Mouse (Mus musculus) left cerebral cortex, postnatal 36 days (tissue): ENCODE measurements around the gene Sp2. TPM values are rescaled to one million over a fixed set of nuclear protein-coding genes. Genes with fewer than 3 reads are reported as not detected.

Source experiments
- DNase-seq, 2 experiments: peaks; one replicate each; pipeline ENCODE4 v3.0.0; 2021 to 2022; ENCODE audit warnings: low spot score in 2 of 2, mixed read lengths in 1 of 2
- intact Hi-C: fragments of 180-260 bp; cut with DNase I; formaldehyde crosslinking; loops from one replicate; pipeline ENCODE4 v1.15.1; 2025
- total RNA-seq, 2 experiments: library from RNA; stranded (reverse); gene quantifications; 2 replicates each; pipeline ENCODE4 v1.2.3; 2021

The Sp2 gene
- 10 to 100 TPM; 13.1 to 14.5 TPM for total RNA-seq

DNA sequence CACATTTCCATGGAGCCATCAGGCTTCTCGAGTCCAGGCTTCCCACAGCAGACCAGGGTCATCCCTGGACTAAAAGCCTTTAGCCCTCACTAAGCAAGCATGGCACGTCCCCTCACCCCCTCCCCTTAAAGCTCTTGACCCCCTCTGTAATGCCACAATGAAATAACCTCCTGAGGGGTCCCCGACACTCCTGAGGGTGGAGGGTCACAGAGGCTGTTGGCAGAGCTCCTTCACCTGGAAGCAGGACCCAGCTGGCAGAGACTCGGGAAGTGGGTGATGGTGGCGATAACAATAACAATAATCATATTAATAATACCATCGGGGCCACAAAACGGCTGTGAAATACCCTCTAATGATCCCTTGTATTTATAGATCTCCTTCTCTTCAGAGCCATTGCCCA is at the start of gene Sp2:
TSS of gene Sp2 (minus strand) at position 101 of the 400 bp plus-strand sequence.
- no peak for DNase-seq
- intact Hi-C loops, result loop anchor here (1.0 to 10.0 kb wide), 2 partner anchors 43 to 162 kb away; no protein-coding TSS in a partner anchor

DNA sequence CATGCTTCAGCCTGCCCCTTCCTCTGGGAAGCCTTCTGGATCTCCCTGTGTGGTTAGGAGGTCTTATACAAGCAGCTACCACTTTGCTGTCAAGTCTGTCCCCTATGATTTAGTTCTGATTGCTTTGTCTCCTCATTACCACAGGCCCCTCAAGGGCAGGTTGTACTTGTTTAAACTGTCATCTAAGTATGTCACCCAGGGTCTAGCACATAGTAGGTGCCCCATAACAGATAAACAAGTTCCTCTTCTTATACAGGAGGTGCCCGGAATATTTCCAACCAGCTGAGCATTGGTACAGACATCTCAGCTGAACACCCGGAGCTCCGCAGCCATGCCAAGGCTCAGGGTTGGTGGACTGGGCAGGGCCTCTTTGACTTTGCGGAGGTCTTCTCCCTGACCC is 49.7 kb upstream of the Sp2 start:
- DNase-seq, result no peak
- intact Hi-C loops, result no loop called here

DNA sequence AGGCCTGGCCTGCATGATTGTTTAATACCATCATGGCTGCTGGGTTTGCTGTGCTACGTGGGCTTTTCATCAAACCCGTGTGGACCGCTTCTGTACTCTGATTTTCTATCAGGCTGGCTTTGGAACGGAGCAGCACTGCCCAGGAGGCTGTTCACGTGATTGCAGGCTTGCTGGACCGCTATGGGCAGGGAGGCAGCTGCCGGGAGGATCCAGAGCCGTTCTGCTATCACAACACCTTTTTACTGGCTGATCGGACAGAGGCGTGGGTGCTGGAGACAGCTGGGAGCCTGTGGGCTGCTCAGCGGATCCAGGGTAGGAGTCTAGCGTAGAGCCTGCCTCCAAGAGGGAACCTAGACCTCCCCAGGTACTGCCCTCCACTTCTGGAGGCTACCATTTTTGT is 49.2 kb upstream of the Sp2 start:
- DNase-seq, result no peak
- intact Hi-C loops, result no loop called here

DNA sequence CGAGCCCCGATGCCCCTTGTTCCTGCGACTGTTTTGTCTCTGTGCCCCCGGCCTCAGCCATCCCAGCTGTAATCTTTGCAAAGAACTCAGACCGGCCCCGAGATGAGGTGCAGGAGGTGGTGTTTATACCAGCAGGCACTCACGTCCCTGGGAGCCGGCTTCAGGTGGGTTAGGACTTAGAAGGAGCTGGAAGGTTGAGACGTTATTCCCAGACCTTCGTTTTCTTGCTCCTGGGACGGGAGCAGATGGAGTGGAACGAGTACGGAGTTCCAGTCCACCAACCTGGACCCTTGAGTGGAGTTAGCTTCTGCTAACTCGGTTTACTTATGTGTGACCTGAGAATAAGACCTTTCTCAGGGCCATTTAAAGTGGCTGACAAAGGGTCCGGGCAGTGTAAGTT is 47.7 kb upstream of the Sp2 start:
- DNase-seq, result no peak
- intact Hi-C loops, result no loop called here

DNA sequence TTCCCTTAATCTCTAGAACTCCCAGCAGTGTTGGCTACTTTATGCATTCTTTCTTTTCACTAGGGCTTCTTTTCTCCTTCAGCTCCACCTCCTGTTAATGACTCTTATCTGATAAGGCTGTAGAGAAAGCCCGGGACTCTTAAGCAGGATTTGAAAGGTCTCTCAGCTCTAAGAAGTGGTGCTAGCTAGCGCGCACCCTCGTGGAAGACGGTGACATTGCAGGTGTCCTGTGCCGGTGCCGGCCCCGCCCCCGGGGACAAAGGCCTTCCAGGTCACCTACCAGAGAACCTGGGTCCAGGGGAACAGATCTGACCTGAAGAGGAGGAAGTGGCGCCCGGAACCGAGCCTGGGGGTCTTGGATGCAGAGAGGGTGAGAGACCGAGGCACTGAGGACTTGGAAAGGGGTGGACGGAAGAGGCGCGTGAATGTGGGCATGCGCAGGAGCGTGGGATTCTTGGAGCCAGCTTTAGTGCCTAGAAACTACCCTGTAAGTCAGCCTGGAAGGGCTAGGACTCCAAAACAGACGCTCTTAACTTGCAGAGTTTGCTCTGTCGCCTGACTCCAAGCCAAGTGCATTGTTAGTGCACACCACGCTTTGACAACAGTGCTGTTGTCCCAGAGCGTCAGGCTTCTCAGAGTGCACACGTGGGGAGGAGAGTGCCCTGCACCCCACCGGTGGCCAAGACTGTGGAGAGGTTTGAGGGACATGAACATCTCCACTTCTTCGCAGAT is 47.1 kb upstream of the Sp2 start, which contains the start of gene Scrn2:
TSS of gene Scrn2 (plus strand) at position 253 of the 732 bp plus-strand sequence.
- peak; percentile 74 to 75 for DNase-seq
- intact Hi-C loops, result no loop called here

DNA sequence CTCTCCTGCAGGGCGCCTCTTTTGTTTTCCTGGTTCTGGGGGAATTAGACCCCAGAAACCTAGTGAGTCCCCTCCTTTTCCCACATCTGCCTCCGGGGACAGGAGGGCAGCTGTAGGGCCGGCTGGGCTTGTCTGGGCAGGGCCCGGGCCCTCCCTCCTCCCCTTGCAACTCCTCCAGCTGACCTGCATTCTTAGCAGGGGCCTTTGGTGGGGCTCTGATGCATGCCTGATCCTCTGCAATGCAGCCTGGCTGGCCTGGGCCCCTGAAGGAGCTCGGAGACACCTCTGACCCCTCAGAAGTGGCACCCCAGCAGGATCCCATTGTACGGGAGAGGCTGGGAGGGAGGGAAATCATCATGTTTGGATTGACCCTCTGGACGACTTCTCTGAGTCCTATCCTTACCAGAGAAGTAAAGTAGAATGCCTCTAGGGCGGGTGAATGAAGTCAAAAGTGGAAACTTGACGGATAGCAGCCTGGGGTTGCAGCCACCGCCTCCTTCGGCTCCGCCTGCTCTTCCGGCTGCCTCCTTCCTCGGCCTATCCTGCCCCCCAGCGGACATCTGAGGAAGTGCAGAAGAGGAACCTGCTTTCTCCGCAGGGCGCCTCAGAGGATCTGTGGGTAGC is 43.1 kb upstream of the Sp2 start:
- intact Hi-C loops, result loop anchor here (1.0 kb wide), 1 partner anchor 44 kb away; the partner anchor contains the start of gene Sp2
- DNase-seq, result peak; percentile 79 to 84

DNA sequence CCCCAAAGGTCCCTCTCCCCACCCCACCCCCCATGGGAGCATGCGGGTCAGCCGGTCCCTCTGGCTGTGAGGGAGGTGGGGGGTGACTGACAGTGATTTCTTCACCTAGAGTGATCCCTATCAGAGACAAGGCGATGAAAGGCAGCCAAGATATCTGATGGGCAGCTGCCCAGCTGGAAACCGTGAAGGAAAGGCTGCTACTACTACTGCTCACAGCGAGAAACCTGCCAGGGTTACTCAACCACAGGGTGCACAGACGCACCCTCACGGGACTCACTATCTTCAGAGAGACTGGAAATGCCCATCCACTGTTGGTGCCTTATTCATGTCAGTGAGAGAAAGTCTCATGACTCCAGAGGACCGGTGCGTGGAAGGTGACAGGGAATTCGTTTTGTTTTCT is 42.2 kb upstream of the Sp2 start:
- intact Hi-C loops, result loop anchor here (5.0 kb wide), 1 partner anchor 158 kb away; no protein-coding TSS in a partner anchor
- DNase-seq, result no peak

DNA sequence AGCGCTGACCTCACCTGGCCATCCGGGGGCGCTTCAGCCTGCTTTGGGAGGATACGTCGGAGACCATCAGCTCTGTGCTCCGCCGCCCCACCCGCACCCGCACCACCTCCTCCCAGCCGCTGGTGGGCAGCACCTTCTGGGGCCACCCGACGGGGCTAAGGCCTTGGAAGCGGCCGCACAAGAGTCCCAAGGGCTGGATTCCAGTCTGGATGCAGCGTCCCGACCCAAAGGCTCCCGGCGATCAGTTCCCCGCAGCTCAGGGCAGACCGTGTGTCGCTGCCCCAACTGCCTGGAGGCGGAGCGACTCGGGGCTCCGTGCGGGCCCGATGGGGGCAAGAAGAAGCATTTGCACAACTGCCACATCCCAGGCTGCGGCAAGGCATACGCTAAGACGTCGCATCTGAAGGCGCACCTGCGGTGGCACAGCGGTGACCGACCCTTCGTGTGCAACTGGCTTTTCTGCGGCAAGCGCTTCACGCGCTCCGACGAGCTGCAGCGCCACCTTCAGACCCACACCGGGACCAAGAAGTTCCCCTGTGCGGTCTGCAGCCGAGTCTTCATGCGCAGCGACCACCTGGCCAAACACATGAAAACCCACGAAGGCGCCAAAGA is 39.2 kb upstream of the Sp2 start:
- intact Hi-C loops, result loop anchor here (2.0 to 5.0 kb wide), 2 partner anchors 105 to 155 kb away; partner anchors contain the start of gene Cdk5rap3
- peak; percentile 53 to 56 for DNase-seq

DNA sequence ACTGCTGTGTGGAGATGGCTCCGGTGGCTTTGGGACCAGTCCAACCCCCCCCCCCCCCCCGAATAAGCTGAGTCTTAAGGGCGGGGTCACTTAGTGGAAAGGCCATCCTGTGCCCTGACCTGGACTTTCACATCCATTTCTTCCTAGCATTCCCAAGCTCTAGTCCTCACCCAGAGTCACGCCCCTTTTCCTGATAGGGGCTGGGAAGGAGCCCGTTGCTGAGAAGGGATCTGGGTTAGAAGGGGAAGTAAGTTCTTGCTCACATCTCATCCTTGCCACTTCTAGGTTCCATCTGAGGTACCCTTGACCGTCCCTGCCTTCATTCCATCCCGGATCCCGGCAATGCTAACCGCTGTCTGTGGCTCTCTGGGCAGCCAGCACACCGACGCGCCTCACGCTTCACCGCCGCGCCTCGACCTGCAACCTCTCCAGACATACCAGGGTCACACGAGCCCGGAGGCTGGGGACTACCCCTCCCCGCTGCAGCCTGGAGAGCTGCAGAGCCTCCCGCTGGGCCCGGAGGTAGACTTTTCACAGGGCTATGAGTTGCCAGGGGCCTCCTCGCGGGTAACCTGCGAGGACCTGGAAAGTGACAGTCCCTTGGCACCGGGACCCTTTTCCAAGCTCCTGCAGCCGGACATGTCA is 38.5 kb upstream of the Sp2 start:
- DNase-seq, result no peak
- intact Hi-C loops, result loop anchor here (5.0 kb wide), 1 partner anchor 154 kb away; no protein-coding TSS in a partner anchor

DNA sequence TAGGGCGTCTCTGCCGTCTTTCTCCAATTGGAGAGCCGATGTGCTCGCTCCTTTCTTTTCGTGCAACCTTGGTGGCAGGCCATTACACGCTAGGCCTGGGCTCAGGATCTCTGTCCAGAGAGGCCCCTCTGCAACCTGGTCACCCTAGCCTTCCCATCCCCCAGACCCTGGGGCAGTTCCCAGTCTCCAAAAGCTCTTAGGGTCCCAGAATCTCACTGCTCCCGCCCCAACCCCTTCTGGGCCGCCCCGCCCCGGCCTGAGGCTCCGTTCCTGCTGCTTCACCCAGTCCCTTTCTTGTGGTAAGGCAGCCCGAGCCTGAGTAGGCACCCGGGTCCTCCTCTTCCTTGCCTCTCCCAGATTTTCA is 36.6 kb upstream of the Sp2 start:
- intact Hi-C loops, result no loop called here
- DNase-seq, result no peak

DNA sequence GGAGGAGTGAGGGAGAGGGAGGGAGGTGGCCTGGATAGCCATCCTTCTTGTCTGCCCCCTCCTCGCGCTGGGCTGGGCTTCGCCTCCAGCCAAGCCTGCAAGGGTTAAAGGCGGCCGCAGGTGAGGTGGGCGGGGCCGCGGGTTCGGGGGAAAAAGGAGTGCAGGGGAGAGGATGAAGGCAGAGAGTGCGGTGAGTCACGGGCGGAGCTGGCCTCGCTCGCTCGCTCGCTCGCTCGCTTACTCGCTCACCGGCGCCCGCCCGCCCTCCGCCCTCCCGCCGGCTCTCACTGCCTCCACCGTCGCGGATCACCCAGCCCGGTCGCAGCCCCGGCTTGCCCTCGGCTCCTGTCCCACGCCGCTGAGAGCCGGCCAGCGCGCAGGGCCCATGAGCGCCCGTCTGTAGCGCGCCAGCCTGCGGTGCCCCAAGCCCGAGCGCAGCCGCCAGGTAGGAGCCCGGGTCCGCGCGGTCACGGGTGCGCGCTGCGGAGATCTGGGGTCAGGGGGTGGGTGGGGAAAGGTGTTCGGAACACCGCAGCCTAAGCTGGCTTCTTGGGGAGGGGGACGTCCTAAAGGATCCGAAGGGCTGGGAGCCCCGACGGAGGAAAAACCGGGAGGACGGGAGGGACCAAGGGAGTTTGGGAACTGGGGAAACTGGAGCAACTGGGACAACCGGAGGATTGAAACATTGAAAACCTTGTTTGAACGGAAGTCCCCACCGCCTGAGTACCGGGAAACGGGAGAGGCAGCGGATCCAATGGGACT is 36.0 kb upstream of the Sp2 start:
- intact Hi-C loops, result no loop called here
- no peak for DNase-seq

DNA sequence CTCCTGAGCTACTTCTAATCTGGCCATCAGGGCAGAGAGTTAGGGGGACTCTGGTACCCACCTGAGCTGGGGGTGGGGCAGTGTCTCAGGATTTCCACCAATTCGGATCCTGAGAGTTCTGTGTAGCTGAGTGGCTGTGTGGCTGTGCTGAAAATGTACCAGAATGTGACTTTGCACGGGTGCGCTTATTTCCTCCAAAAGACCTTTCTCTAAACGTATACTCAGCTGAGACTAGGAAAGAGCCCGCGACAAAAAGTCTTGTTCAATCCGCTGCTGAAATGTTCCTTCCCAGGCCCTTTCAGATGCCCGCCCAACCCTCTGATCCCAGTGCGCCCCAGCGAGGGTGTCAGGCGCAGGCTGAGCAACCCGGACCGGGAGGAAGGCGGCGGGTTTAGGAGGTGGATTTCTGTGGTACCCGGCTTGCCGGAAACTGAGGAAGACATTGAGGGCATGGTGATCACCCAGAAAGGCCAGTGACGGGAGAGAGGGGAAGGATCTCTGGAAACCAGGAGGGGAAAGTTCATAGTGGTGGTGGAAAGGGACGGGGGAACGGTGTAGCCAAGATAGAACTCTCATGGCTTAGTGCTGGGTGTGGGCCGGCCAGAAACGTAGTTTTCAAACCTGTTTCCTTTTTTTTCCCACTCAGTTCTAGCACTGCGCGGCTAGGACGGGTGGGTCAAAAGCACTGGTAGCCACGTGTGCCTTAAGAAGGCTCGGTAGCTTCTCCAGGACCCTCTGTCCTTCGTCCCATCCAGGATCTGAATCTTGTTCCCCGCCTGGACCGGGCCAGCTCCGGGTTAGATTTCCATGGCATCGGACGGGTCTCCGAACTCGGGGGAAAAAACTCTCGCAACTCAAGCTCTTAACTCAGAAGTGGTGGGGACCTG is 35.2 kb upstream of the Sp2 start:
- intact Hi-C loops, result no loop called here
- no peak for DNase-seq

DNA sequence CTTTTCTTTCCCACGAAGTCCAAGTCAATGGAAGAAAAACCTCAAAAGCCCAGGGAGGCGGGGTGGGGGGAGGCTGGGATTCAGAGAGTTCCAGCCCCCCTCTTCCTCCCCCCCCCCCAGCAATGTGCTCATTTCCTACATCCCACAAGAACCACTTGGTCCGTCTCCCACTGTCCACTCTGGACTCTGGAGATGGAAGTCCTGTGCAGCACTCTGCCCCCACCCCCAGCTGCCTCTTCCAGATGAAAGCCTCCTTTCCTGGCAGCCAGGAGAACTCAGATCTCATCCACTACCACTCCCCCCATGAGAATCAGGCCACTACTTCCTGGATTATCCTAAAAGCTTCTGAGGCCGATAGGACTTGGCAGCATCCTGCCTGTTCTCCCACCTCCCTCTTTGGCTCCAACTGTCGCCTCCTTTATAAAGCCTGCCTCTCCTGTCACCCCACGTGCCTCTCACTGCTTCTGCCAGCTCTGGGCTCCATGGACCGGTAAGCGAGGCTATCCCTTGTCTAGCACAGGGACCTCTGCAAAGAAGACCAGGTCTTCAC is 30.4 kb upstream of the Sp2 start, which contains the start of gene Sp6:
TSS of gene Sp6 (plus strand) at position 274 of the 550 bp plus-strand sequence.
- no peak for DNase-seq
- intact Hi-C loops, result no loop called here

DNA sequence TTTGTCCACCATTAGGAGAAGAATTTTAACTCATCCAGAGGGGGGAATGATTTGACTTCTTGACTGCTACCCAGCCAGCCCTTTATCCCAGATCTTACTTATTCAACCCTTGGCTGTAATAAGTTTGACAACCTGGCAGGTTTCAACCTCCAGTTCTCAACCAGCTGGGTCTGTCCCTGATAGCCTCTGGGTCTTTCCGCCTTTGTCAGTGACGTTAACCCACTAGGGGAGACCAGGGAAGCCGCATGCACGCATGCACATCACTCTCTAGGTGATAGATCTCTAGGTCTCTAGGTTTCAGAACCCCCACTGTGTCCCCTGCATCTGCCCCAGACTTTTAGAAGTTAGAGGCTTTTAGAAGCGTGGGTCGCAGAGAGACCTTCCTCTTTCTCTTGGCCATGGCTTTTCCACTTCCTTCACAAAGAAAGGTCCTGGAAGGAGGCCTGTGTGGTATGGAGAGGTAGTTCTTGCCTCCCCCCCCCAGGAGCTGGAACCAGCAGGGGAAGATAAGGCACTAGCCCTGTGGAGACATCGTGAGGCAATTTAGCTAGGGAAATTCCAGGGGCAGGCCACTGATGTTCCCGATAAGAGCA is 26.5 kb upstream of the Sp2 start:
- no peak for DNase-seq
- intact Hi-C loops, result no loop called here

DNA sequence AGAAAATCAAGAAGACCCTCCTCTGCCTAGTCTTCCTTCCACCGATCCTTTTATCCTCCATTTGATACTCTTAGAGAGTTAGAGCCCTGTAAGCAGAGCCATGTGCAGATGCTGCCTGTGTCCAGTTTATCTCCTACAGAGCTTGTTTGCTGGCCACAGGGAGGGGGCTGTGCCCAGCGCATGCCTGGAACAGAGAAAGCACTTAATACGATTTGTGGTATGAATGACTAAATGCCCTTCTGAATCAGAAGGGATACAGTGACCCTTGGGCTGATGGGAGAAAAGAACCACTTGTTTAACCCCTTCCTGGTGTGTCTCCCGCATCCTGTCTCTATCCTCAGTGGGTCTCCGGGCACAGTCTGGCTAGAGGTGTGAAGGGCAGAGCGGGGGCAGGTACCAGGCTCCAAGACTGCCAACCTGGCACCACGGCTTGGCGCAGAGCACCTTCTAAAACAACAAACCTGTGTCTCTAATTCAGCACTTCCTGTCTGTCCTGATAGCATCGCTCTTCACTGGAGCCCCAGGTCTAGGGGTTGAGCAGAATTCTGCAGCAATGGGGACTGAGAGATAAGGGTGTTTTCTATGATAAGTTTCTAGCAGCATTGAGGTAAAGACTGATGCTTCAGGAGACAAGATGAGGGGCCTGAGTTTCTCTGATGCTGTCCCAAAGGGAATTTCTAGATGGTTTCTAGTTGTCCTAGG is 24.5 kb upstream of the Sp2 start:
- intact Hi-C loops, result no loop called here
- DNase-seq, result no peak

DNA sequence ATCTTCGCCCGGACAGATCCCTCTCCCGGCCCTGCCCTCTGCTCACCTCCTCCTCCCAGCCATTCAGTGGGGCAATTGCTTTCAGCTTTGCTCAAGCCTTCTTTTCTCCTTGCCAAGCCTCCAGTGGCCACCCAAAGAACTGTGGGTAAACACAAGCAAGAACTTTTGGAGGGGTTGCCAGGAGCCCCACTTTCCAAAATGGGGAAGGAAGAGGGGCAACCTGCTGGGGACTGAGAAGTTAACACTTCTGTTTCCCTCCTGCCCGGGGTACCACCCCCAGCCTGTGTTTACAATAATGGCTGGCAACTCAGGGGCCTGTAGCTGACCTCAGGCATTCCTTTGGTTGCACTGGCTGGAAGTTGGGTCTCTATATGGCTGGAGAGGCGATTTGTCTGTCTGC is 20.4 kb upstream of the Sp2 start:
- no peak for DNase-seq
- intact Hi-C loops, result no loop called here

DNA sequence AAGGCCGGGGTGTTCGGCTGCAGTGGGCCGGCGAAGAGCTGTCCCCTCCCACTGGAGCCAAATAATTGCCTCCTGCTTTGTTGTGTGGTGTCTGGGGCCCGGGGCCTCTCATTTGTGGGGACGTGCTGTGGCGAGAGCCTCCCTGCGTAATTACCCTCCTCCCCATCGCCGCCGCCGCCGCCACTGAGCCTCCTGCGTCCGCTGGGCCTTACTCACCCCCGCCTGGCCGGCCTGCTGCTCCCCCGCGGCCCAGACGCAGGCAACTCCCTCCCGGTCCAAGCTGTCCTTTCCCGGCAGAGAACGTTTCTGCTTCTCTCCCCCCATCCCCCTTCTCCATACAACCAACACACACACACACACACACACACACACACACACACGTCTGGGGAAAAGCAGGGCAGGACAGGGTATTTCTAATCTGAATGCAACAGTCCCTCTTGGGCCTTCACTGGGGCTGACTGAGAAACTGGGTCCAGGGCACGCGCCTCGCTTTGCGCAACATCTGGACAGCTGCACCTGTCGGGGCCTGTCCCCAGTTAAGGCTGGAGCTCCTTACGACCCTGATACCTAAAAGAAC is 14.7 kb upstream of the Sp2 start:
- intact Hi-C loops, result no loop called here
- DNase-seq, result peak in 1 of 2 experiments; percentile 33
